Mouse (Mus musculus) midbrain, postnatal 0 days (tissue): Measurements from ENCODE around the gene Use1. TPM values are rescaled to one million over a fixed set of nuclear protein-coding genes. Genes with fewer than 3 reads are reported as not detected.
A peak's percentile ranks its signal among the peaks of the same experiment; 100 is the strongest.

Experiments
- ATAC-seq: fragments of 200-750 bp; cut with Nextera tagmentation; 2 replicates; pipeline ENCODE4 v1.8.0; 2017; ENCODE audit warnings: moderate number of reproducible peaks, mild to moderate bottlenecking, moderate TSS enrichment, moderate library complexity; ENCODE audit not compliant: low FRiP score
- DNase-seq: peaks from one replicate; pipeline ENCODE4 v3.0.0-alpha.2; 2015; ENCODE audit warnings: low spot score
- H3K27ac ChIP-seq: fragments of 300-500 bp; sonication (generic); 2 replicates; pipeline ENCODE4 v1.5.1; 2014; ENCODE audit warnings: low read depth, mild to moderate bottlenecking, low read length, mixed read lengths
- H3K27me3 ChIP-seq: fragments of 300-500 bp; sonication (generic); 2 replicates; pipeline ENCODE4 v1.6.1; 2014; ENCODE audit warnings: low read length, control low read depth, mixed read lengths; ENCODE audit not compliant: insufficient read depth
- H3K36me3 ChIP-seq: fragments of 300-500 bp; sonication (generic); 2 replicates; pipeline ENCODE4 v1.6.1; 2014; ENCODE audit warnings: low read length, control low read depth, mixed read lengths; ENCODE audit not compliant: insufficient read depth
- H3K4me1 ChIP-seq: fragments of 300-500 bp; sonication (generic); 2 replicates; pipeline ENCODE4 v1.6.1; 2014; ENCODE audit warnings: mild to moderate bottlenecking, control low read depth, antibody characterized with exemption, low read length, mixed read lengths; ENCODE audit not compliant: insufficient read depth
- H3K4me2 ChIP-seq: fragments of 300-500 bp; sonication (generic); 2 replicates; pipeline ENCODE4 v1.6.1; 2014; ENCODE audit warnings: low read depth, mild to moderate bottlenecking, low read length, mixed read lengths; ENCODE audit not compliant: poor library complexity, severe bottlenecking
- H3K4me3 ChIP-seq: fragments of 300-500 bp; sonication (generic); 2 replicates; pipeline ENCODE4 v1.5.1; 2014; ENCODE audit warnings: low read depth, mild to moderate bottlenecking, low read length, moderate library complexity
- H3K9ac ChIP-seq: fragments of 300-500 bp; sonication (generic); replicated peaks from 2 replicates; pipeline ENCODE4 v1.6.1; 2014; ENCODE audit warnings: mild to moderate bottlenecking, low read length, moderate library complexity, mixed read lengths; ENCODE audit not compliant: poor library complexity, severe bottlenecking
- H3K9me3 ChIP-seq: fragments of 300-500 bp; sonication (generic); 2 replicates; pipeline ENCODE4 v1.6.1; 2016; ENCODE audit warnings: low read length, control low read depth
- CTCF ChIP-seq: IDR thresholded peaks from 2 replicates; pipeline ENCODE4 v1.5.1; 2016; ENCODE audit warnings: antibody characterized with exemption, mild to moderate bottlenecking
- WGBS: fragments of 180-500 bp; shearing (Covaris S2); extraction: QIAGEN DNeasy Blood & Tissue Kit; methylation state at CpG from one replicate; pipeline ENCODE4 v1.1.7; 2014; 5-methylcytosine and 5-hydroxymethylcytosine counted together
- polyA plus RNA-seq: library from polyadenylated mRNA; unstranded; fragments of >200 nt; fragmentation: Nextera tagmentation; extraction: Ambion mirVana; gene quantifications from 2 replicates; pipeline ENCODE4 v1.2.1, GENCODE M21; 2015
- total RNA-seq: library from RNA; depleted of rRNA; stranded (reverse); fragments of >200 nt; gene quantifications from 2 replicates; pipeline ENCODE4 v1.2.3, GENCODE M21; 2014

The Use1 gene
- total and polyA plus RNA-seq, 2 experiments from 2014 or later = 136 to 140 TPM

- no peaks in the 10 kb centered on the region for H3K27me3 ChIP-seq
- no peak for TF ChIP-seq CTCF
- WGBS = under 1% methylated on average over 68 of the region's 72 CpGs
- peak overlapping the region; percentile 100 for H3K4me2 ChIP-seq
- DNase-seq (no peak), ATAC-seq (no peak)
- no peak overlapping the region for H3K27ac ChIP-seq
- H3K4me3 ChIP-seq = peak overlapping the region; percentile 60
- H3K9me3 ChIP-seq = no peaks in the 10 kb centered on the region
- peak overlapping the region; percentile 88 for H3K9ac ChIP-seq
- no peaks in the 10 kb centered on the region for H3K36me3 ChIP-seq
- peaks cover 25% of the 10 kb centered on the region; the same call in 1 of the 2 replicates for H3K4me1 ChIP-seq
Observed at GRCm38 (mm10) chr8:71380178-71381171, 13.8 kb downstream of the Use1 start.

GRCm38 (mm10) chr8:71381421-71381970, 14.8 kb downstream of the Use1 start, which contains the start of gene Nr2f6:
Gene Nr2f6 (minus strand): TSS chr8:71381960.
- Histone ChIP-seq H3K4me3 (peak within 1 kb of the TSS; percentile 60), H3K36me3 (no peaks in the 10 kb centered on the region), H3K4me2 (peak within 1 kb of the TSS; percentile 100), H3K9ac (peak within 1 kb of the TSS; percentile 88), H3K4me1 (peaks cover 25% of the 10 kb centered on the region; the same call in 1 of the 2 replicates), H3K27me3 (no peaks in the 10 kb centered on the region), H3K9me3 (no peaks in the 10 kb centered on the region), H3K27ac (peak within 1 kb of the TSS; percentile 63)
- ATAC-seq (peak; percentile 27; the same call in 1 of the 2 replicates), DNase-seq (no peak)
- WGBS = under 1% methylated on average over 63 of the region's 89 CpGs
- no peak for TF ChIP-seq CTCF

DNA sequence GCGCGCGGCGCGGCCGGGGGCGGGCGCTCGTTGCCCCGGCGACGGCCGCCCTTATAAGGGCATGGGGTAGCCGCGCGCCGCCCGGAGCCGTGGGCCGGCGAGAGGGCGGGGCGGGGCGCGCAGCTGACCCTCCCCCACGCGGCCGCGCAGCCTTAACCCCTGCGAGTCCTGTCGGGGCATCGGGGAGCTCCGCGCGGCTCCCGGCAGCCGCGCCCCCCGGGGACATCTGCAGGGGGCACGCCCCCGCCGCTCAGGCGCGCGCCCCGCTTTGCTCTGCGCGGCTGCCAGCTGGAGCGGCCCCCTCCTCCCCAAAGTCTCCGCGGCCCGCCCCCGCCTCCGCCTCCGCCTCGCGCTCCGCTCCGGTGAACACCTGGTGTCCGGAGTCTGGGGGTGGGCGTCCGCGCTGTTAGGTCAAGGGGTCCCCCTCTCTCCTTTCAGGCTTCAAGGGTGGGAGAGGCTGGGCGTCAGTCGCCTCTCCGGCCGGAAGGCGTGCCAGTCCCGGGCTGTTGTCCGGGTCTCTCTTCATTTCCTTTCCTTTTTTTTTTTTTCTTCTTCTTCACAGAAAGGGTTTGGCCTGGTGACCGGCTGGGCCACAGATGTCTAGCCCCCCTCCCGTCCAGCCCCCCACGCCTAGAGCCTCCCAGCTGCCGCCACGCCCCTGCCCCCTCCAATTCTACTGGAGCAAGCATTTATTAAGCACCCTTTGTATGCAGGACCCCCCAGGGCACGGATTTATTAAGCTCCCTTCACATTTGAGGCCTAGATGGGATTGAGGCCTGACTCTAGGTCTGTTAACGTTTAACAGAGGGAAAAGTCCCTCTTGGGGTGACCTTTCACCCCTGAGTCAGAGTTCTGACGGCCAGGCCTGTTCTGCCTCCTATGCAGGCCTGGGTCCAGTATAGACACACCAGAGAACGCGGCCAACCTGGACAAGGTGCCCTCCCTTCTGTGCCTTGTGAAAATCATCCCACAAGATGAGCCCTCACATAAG, 15.6 kb downstream of the Use1 start:
- WGBS = 3% methylated on average over 54 of the region's 80 CpGs
- TF ChIP-seq CTCF = no peak
- peak; percentile 81 for ATAC-seq

GRCm38 (mm10) chr8:71383396-71383795, 16.7 kb downstream of the Use1 start:
- ATAC-seq = no peak
- H3K27ac ChIP-seq = 0 out of 2 replicates have a peak overlapping the region, but pooled peaks have one; percentile 6
- no peaks in the 10 kb centered on the region for H3K9me3 ChIP-seq
- no peak overlapping the region for H3K9ac ChIP-seq
- no peaks in the 10 kb centered on the region for H3K36me3 ChIP-seq
- peaks cover 25% of the 10 kb centered on the region; the same call in 1 of the 2 replicates for H3K4me1 ChIP-seq
- no peak for TF ChIP-seq CTCF
- DNase-seq = no peak
- no peak overlapping the region for H3K4me2 ChIP-seq
- H3K4me3 ChIP-seq = no peak overlapping the region
- WGBS = 15% methylated on average over 12 of the region's 12 CpGs
- no peaks in the 10 kb centered on the region for H3K27me3 ChIP-seq

More for the DNA sequence above, 15.6 kb downstream of the Use1 start:
- peak overlapping the region; percentile 88 for H3K9ac ChIP-seq
- peak overlapping the region; percentile 63 for H3K27ac ChIP-seq
- H3K27me3 ChIP-seq = no peaks in the 10 kb centered on the region
- no peaks in the 10 kb centered on the region for H3K36me3 ChIP-seq
- peak overlapping the region; percentile 60 for H3K4me3 ChIP-seq
- H3K9me3 ChIP-seq = no peaks in the 10 kb centered on the region
- peak overlapping the region; percentile 100 for H3K4me2 ChIP-seq
- peaks cover 25% of the 10 kb centered on the region; the same call in 1 of the 2 replicates for H3K4me1 ChIP-seq
- peak; percentile 86 for DNase-seq

GRCm38 (mm10) chr8:71383860-71384259, 17.2 kb downstream of the Use1 start:
- Histone ChIP-seq H3K4me2 (no peak overlapping the region), H3K4me1 (peaks cover 24% of the 10 kb centered on the region; the same call in 1 of the 2 replicates), H3K9me3 (no peaks in the 10 kb centered on the region), H3K4me3 (no peak overlapping the region), H3K27ac (no peak overlapping the region), H3K27me3 (no peaks in the 10 kb centered on the region), H3K9ac (no peak overlapping the region), H3K36me3 (no peaks in the 10 kb centered on the region)
- DNase-seq (no peak), ATAC-seq (no peak)
- 49% methylated on average over 3 of the region's 3 CpGs for WGBS
- no peak for TF ChIP-seq CTCF
